Mouse (Mus musculus) E14TG2a.4 (cell line): ENCODE measurements around the gene Ttyh2.

Source experiments
- CTCF ChIP-seq: conservative IDR thresholded peaks from 2 replicates; pipeline ENCODE4 v1.5.1; 2014; ENCODE audit warnings: low read length
- NANOG ChIP-seq: IDR thresholded peaks from 2 replicates; pipeline ENCODE4 v1.6.1; 2014; ENCODE audit warnings: borderline replicate concordance, low read length, mixed read lengths

GRCm38 (mm10) chr11:114640658-114641057 lies 34.6 kb upstream of the Ttyh2 start:
- TF ChIP-seq NANOG, result no peak
- TF ChIP-seq CTCF, result no peak
